Mouse (Mus musculus) adrenal gland, adult 8-10 months (tissue): ENCODE results near the gene Sprr2a2. TPM values are rescaled to one million over a fixed set of nuclear protein-coding genes. Genes with fewer than 3 reads are reported as not detected.
"Not testable (repeated sequence)": the region's sequence is repeated elsewhere in the genome, so short reads cannot be mapped to it uniquely, and the experiment has no call there.

Experiments used
- DNase-seq: peaks from one replicate; pipeline ENCODE4 v3.0.0; 2022
- total RNA-seq, 4 experiments: library from RNA; stranded (reverse); gene quantifications; 2 replicates each; pipeline ENCODE4 v1.2.4; 2022

The Sprr2a2 gene
- total RNA-seq, 4 experiments from 2014 or later, result not detected

DNA sequence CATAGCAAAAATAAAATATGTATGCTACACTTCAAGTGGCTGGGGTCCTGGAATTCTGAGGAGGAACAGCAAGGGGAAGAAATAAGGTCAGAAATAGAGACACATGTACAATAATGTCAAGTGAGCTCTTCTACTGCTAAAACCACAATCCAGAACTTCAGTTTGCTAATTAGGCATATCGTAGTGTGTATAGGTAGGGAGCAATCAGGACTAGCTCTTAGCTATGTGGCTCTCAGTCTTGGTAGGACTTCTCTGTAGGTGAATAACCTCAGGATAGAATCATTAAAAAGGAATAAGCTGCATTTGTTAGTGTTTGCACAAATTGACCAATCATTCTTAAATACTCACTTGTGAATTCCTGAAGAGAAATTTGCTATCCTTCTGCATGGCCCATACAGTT lies 58.3 kb downstream of the Sprr2a2 start:
- not testable (repeated sequence) for DNase-seq

DNA sequence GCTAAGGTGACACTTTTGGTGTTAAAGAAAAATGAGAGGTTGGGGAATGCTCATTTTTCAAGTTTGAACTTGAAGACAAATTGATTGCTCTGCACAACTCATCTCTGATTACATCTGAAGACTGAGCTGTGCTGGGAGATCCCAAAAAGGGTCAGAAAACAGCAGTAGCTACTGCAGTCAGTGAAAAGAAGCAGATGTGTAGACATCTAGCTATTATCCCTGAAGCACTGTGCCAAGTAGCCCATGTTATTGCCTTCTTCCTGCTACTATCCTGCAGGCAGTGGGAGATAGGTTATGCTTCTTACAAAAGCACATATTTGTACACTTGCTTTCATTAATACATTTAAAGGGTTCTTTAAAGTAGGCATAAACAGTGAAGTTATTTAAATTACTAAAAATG lies 63.9 kb downstream of the Sprr2a2 start:
- not testable (repeated sequence) for DNase-seq

DNA sequence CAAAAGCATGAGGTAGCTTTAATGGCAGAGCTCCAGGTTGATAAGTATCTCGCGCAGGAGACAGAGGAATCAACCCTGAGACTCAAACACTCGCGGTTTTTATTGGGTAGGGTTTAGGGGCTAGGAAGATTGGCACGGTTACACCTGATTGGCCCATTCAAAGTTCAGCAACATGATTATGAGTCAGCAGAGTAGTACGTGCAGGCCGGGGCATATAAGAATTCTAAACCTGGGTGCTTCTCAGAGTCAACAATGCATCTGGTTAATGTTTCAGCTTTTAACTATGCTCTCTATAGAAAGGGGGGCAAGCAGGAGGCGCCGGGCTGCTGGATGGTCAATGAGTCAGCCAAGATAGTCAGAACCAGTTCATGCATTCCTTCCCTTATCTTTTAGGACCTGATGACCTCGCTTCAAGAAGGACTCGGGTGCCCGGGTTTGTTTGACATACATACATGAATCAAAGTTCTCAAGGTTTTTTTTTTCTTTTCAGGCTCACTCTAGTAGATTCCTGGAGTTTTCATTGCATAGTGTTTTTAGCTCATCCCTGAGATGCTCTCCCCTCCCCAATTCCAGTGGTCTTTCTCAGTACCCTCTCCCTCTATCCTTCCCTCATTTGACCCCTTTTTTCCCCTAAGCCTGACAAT lies 65.4 kb downstream of the Sprr2a2 start:
- DNase-seq, result peak; percentile 19

DNA sequence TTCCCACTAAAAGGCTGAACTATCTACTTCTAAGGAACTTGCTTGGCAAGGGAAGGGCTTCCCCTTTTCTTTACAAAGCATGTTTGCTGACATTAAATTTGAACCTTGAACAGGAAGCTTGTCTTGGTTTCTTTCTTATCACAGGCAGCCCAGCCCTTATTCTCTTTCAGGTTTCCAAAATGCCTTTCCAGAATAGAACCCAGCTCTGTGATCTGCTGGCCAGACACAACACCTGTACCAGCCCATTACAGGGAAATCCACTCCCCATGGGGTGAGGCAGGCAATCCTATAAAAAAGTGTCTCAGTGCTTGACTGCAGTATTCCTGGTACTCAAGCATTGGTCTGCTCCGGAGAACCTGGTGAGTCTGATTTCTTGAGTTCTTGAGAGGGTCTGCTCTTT lies 69.4 kb downstream of the Sprr2a2 start, which contains the start of gene Sprr2a3:
Sprr2a3 (plus strand) TSS at position 317 of the 400 bp plus-strand sequence.
- not testable (repeated sequence) for DNase-seq

DNA sequence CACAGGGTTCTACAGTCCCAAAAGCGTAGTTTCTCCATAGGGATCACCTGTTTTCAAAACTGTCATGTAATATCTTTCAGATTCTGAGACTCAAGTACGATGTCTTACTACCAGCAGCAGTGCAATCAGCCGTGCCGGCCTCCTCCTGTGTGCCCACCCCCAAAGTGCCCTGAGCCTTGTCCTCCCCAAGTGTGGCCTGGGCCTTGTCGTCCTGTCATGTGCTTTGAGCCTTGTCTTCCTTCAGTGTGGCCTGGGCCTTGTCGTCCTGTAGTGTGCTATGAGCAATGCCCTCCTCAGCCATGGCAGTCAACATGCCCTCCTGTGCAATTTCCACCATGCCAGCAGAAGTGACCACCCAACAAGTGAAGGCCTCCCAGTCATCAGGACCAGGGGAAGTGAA lies 72.8 kb downstream of the Sprr2a2 start:
- not testable (repeated sequence) for DNase-seq

Other genes starting within 250 kb of the Sprr2a2 start
- gene Pglyrp3, start 201.3 kb upstream of the Sprr2a2 start, total RNA-seq, result not detected
- gene Lor, start 132.8 kb upstream of the Sprr2a2 start, total RNA-seq, result under 1 TPM in 1 of 4 experiments, not detected in 3; 0.17 TPM
- gene Prr9, start 92.0 kb upstream of the Sprr2a2 start, total RNA-seq, result not detected
- not detected for gene Lelp1, start 73.2 kb upstream of the Sprr2a2 start, total RNA-seq
- gene Sprr2a1, start 121 bp upstream of the Sprr2a2 start, total RNA-seq, result not detected
- gene Sprr2a3, start 69.5 kb downstream of the Sprr2a2 start, total RNA-seq, result not detected
- not detected for gene Sprr2b, start 100.7 kb downstream of the Sprr2a2 start, total RNA-seq
- gene Sprr2d, start 123.2 kb downstream of the Sprr2a2 start, total RNA-seq, result not detected
- gene Sprr2e, start 136.2 kb downstream of the Sprr2a2 start, total RNA-seq, result not detected
- not detected for gene Sprr2f, start 149.3 kb downstream of the Sprr2a2 start, total RNA-seq
- gene Sprr2h, start 169.8 kb downstream of the Sprr2a2 start, total RNA-seq, result not detected
- not detected for gene Sprr2i, start 192.1 kb downstream of the Sprr2a2 start, total RNA-seq
- not detected for gene Sprr2j-ps, start 202.2 kb downstream of the Sprr2a2 start, total RNA-seq
- 1 to 10 TPM; 2.6 to 7.5 (median 4.1) TPM for gene Gm9774, start 213.5 kb downstream of the Sprr2a2 start, total RNA-seq
- gene Sprr2k, start 216.7 kb downstream of the Sprr2a2 start, total RNA-seq, result not detected
- not detected for gene Sprr1b, start 222.9 kb downstream of the Sprr2a2 start, total RNA-seq
- gene Sprr3, start 242.8 kb downstream of the Sprr2a2 start, total RNA-seq, result not detected